Mouse (Mus musculus) lung, postnatal 0 days (tissue): ENCODE data around the gene Shld1. TPM values are rescaled to one million over a fixed set of nuclear protein-coding genes. Genes with fewer than 3 reads are reported as not detected.

Source experiments
- ATAC-seq: fragments of 200-750 bp; cut with Nextera tagmentation; 2 replicates; pipeline ENCODE4 v1.8.0; 2017; ENCODE audit warnings: moderate library complexity
- DNase-seq: peaks from one replicate; pipeline ENCODE4 v3.0.0-alpha.2; 2016; ENCODE audit warnings: low spot score
- H3K27ac ChIP-seq: fragments of 300-500 bp; sonication (generic); 2 replicates; pipeline ENCODE4 v1.5.1; 2014; ENCODE audit warnings: antibody characterized with exemption, mild to moderate bottlenecking, low read length, mixed read lengths
- H3K27me3 ChIP-seq: fragments of 300-500 bp; sonication (generic); replicated peaks from 2 replicates; pipeline ENCODE4 v1.6.1; 2014; ENCODE audit warnings: low read length, mixed read lengths; ENCODE audit not compliant: insufficient read depth
- H3K36me3 ChIP-seq: fragments of 300-500 bp; sonication (generic); 2 replicates; pipeline ENCODE4 v1.6.1; 2014; ENCODE audit warnings: low read length, mixed read lengths; ENCODE audit not compliant: insufficient read depth
- H3K4me1 ChIP-seq: fragments of 300-500 bp; sonication (generic); 2 replicates; pipeline ENCODE4 v1.6.1; 2014; ENCODE audit warnings: antibody characterized with exemption, low read depth, low read length, mixed read lengths; ENCODE audit not compliant: insufficient read depth
- H3K4me2 ChIP-seq: fragments of 300-500 bp; sonication (generic); replicated peaks from 2 replicates; pipeline ENCODE4 v1.6.1; 2014; ENCODE audit warnings: low read depth, mild to moderate bottlenecking, low read length, moderate library complexity, mixed read lengths
- H3K4me3 ChIP-seq: fragments of 300-500 bp; sonication (generic); 2 replicates; pipeline ENCODE4 v1.5.1; 2014; ENCODE audit warnings: low read depth, low read length
- H3K9ac ChIP-seq: fragments of 300-500 bp; sonication (generic); replicated peaks from 2 replicates; pipeline ENCODE4 v1.6.1; 2014; ENCODE audit warnings: low read depth, mild to moderate bottlenecking
- H3K9me3 ChIP-seq: fragments of 300-500 bp; sonication (generic); 2 replicates; pipeline ENCODE4 v1.6.1; 2016; ENCODE audit warnings: low read length, mixed read lengths
- CTCF ChIP-seq: IDR thresholded peaks from 2 replicates; pipeline ENCODE4 v1.5.1; 2016; ENCODE audit warnings: antibody characterized with exemption, mild to moderate bottlenecking
- EP300 ChIP-seq: IDR thresholded peaks from 2 replicates; pipeline ENCODE4 v1.6.1; 2016; ENCODE audit warnings: antibody characterized with exemption, mild to moderate bottlenecking, control low read depth
- WGBS: fragments of 180-500 bp; shearing (Covaris S2); extraction: QIAGEN DNeasy Blood & Tissue Kit; methylation state at CpG from one replicate; pipeline ENCODE4 v1.1.7; 2014; 5-methylcytosine and 5-hydroxymethylcytosine counted together
- polyA plus RNA-seq: library from polyadenylated mRNA; unstranded; fragments of >200 nt; fragmentation: Nextera tagmentation; extraction: Ambion mirVana; gene quantifications from 2 replicates; pipeline ENCODE4 v1.2.1, GENCODE M21; 2015

The Shld1 gene
- polyA plus RNA-seq = 17.2 and 19.8 TPM in 2 replicates

DNA sequence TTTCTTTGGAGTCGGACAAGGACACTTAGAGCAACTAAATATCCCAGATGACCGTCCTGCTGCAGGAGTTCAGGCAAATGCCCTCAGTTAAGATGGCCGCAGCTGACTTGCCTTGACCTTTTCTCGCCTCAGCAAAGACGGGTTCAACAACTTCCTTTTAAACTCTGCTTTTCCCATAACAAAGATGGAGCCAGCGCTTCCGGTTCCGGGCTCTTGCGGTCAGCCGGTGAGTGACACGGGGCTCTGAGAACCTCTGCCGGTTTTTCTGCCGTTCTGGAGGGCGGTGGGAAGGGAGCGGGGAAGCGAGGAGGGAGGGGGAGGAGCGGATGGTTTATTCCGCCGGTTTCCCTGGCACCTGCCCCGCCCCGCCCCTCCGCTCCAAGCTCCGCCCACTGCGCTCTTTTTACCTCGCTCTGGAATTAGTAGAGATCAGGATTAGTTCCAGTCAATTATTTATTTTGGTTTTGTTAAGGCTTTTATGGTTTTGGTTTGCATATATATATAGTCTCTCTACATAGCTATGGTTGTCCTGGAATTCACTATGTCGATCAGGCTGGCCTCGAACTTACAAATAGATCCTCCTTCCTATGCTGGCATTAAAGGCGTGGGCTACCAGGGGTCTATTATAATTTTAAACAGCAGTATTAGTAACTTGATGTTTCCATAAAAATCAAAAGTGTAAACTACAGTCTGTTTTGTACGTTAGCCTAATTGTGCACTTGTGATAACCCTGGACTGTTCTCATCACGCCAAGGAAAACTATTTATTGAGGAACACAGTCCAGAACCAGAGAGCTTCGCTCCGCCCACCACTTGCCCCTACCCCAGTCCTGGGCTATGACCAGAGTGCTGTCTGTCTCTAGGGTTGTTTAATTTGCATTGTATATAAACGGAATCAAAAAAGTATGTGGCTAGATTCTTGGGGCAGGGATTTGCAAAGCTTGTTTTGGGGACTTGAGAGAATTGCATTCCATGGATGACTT lies at the start of gene Shld1:
Gene Shld1, plus strand, starts transcription at position 176 of the 982 bp plus-strand sequence.
- peak within 1 kb of the TSS; percentile 60 for H3K4me3 ChIP-seq
- TF ChIP-seq EP300 = peak; percentile 73
- no peak for TF ChIP-seq CTCF
- peak within 1 kb of the TSS; percentile 54 for H3K4me2 ChIP-seq
- H3K9me3 ChIP-seq = no peaks in the 10 kb centered on the region
- peak within 1 kb of the TSS; percentile 80 for H3K27ac ChIP-seq
- peak; percentile 95 for ATAC-seq
- no peaks in the 10 kb centered on the region for H3K36me3 ChIP-seq
- H3K4me1 ChIP-seq = no peaks in the 10 kb centered on the region
- H3K9ac ChIP-seq = peak within 1 kb of the TSS; percentile 48
- DNase-seq = peak; percentile 97
- H3K27me3 ChIP-seq = no peaks in the 10 kb centered on the region
- WGBS = 6% methylated on average over 33 of the region's 33 CpGs

DNA sequence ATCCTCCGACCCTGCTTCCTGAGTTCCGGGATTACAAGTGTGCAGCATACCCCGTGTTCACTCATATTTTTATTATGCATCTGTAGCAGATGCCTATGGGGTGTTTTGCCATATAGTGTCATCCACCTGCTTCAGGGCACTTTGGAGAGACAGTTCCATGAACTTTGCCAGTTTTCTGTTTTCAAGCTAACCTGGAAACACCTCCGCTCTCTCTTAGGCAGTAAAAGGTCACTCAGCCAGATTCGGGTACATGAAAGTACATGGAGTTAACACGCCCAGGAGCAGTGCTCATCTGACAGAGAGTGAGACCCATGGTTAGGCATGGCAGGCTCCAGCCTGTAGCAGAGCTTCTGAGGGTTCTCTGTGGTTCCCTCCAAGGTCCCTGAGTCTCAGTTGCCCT lies 48.4 kb upstream of the Shld1 start:
- ATAC-seq = no peak
- Histone ChIP-seq H3K9ac (no peak overlapping the region), H3K4me1 (no peaks in the 10 kb centered on the region), H3K4me2 (no peak overlapping the region), H3K9me3 (no peaks in the 10 kb centered on the region), H3K4me3 (no peak overlapping the region), H3K27me3 (no peaks in the 10 kb centered on the region), H3K36me3 (no peaks in the 10 kb centered on the region), H3K27ac (no peak overlapping the region)
- TF ChIP-seq CTCF (no peak), EP300 (no peak)
- 79% methylated on average over 6 of the region's 6 CpGs for WGBS
- no peak for DNase-seq

DNA sequence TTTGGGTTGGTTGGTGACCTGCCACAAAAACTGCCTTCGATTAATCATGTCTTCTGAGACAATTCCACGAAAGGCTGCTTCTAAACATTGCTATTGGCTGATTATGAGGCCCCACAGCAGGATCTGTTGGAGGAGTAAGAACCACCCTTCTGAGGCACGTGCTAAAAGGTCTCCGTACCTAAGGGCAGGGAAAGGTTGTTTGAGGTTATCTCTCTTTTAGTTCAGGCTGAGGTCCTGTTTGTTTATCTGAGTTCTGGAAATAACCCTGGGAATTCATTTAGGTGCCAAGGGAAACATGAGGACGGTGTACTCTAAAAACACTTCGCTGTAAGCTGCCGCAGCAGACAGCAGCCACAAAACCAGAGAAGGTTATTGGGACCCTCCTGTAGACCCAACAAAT lies 47.4 kb upstream of the Shld1 start:
- WGBS = 46% methylated on average over 7 of the region's 7 CpGs
- TF ChIP-seq CTCF = no peak
- no peak for TF ChIP-seq EP300
- no peaks in the 10 kb centered on the region for H3K27me3 ChIP-seq
- no peaks in the 10 kb centered on the region for H3K4me1 ChIP-seq
- ATAC-seq (no peak), DNase-seq (no peak)
- no peak overlapping the region for H3K9ac ChIP-seq
- no peaks in the 10 kb centered on the region for H3K9me3 ChIP-seq
- no peak overlapping the region for H3K4me2 ChIP-seq
- H3K27ac ChIP-seq = no peak overlapping the region
- no peaks in the 10 kb centered on the region for H3K36me3 ChIP-seq
- H3K4me3 ChIP-seq = no peak overlapping the region

DNA sequence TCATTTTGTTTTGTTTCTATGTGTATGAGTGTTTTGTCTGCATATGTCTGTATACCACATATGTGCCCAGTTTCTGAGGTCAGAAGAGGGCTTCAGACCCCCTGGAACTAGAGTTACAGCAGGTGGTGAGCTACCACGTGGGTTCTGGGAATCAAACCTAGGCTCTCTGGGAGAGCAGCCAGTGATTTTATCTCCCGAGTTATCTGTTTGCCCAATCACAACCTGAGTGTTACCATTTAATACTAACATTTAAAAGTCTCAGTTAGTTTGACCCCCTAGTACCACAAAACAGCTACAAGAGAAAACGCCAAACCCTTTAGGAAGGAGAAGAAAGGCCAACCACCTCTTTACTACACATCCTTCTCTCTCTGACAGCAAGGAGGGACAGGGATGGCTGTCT lies 45.5 kb upstream of the Shld1 start:
- H3K27ac ChIP-seq = no peak overlapping the region
- 29% methylated on average over 3 of the region's 3 CpGs for WGBS
- no peaks in the 10 kb centered on the region for H3K36me3 ChIP-seq
- ATAC-seq (no peak), DNase-seq (no peak)
- no peaks in the 10 kb centered on the region for H3K9me3 ChIP-seq
- no peak for TF ChIP-seq EP300
- no peak for TF ChIP-seq CTCF
- H3K4me2 ChIP-seq = no peak overlapping the region
- no peaks in the 10 kb centered on the region for H3K27me3 ChIP-seq
- H3K4me1 ChIP-seq = no peaks in the 10 kb centered on the region
- H3K4me3 ChIP-seq = no peak overlapping the region
- no peak overlapping the region for H3K9ac ChIP-seq

DNA sequence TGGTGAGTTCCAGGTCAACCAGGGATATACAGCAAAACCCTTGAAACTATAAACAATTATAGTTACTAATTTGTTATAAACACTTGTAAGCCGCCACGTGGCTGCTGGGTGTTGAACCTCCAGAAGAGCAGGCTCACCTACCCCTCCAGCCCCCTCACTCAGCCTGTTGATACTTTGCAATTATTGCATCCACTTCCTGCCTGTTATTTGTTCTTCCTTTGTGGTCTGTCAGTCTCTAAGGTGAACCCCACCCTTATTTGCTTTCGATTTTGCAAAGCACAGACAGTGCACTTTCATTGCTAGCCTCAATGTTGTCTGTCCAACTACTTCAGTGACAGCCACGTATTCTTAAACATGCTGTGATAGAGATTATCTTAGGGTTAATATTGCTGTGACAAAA lies 43.6 kb upstream of the Shld1 start:
- H3K9ac ChIP-seq = no peak overlapping the region
- WGBS = 56% methylated on average over 4 of the region's 4 CpGs
- H3K27ac ChIP-seq = no peak overlapping the region
- H3K4me3 ChIP-seq = no peak overlapping the region
- no peaks in the 10 kb centered on the region for H3K27me3 ChIP-seq
- no peaks in the 10 kb centered on the region for H3K36me3 ChIP-seq
- no peak for ATAC-seq
- no peaks in the 10 kb centered on the region for H3K4me1 ChIP-seq
- H3K9me3 ChIP-seq = no peaks in the 10 kb centered on the region
- no peak for DNase-seq
- H3K4me2 ChIP-seq = no peak overlapping the region
- TF ChIP-seq CTCF (no peak), EP300 (no peak)

DNA sequence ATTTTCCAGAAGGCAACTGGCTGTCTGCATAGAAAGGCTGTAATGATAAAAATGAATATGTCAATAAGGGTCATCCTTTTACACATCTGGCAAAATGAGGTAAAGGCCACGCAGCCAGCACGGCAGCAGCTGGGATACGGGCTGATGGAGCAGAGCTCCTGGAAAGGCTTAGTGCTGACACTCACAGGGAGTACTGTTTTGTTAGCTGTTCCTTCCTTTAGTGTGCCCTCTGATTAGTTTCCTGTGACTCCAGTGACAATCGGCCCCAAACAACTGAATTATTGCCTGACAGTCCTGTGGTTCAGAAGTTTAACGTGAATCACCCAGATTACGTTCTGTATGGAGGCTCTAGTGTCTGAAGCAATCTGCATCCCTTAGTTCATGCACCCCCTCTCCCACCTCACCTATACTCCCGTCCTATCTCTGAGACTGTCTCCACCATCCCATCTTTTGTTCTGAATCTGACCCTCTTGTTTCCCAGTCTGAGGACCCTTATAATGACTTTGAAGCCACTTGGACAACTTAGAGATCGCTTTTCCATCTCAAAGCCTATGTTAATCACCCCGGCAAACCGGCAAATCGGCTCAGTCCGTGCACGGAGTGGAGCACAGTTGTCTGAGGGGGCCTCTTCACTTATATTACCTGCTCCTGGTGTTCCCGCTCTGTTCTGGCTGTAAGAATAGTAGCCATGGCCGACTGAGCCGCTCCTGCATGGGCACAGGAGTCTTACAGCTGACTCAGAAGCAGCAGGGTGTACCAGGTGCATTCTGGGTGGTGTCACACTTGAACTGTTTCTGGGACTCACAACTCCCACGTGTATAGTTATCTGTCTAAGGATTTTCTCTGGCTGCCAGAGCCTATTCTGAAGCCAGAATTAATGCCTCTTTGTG lies 39.6 kb upstream of the Shld1 start:
- no peaks in the 10 kb centered on the region for H3K27me3 ChIP-seq
- no peak overlapping the region for H3K27ac ChIP-seq
- no peaks in the 10 kb centered on the region for H3K4me1 ChIP-seq
- H3K4me3 ChIP-seq = no peak overlapping the region
- H3K9ac ChIP-seq = no peak overlapping the region
- WGBS = 57% methylated on average over 17 of the region's 17 CpGs
- no peaks in the 10 kb centered on the region for H3K9me3 ChIP-seq
- DNase-seq (no peak), ATAC-seq (no peak)
- no peaks in the 10 kb centered on the region for H3K36me3 ChIP-seq
- TF ChIP-seq EP300 (no peak), CTCF (no peak)
- no peak overlapping the region for H3K4me2 ChIP-seq
